15 mouse cellular contexts compared by ENCODE assay signal in genomic region chr2:168113692-168114091, GRCm38 (mm10). TPM values are rescaled to one million over a fixed set of nuclear protein-coding genes. Genes with fewer than 3 reads are reported as not detected.
A peak's percentile ranks its signal among the peaks of the same experiment; 100 is the strongest.
DNase-seq lines count a peak whose midpoint lies in the region; ATAC-seq lines count a peak whose summit lies in the region.
"Had no signal": no experiment of that assay in that cellular context is flagged by ENCODE, and none has a peak within 500 bp of the region (broad histone marks: within the 10 kb centered on the region; RNA-seq: fewer than 3 reads in every experiment).

No protein-coding gene starts in this region.

- no peak overlapping the region for H3K4me3 ChIP-seq in kidney, embryonic 15.5 days (replicated peaks)
- H3K4me3 ChIP-seq: limb, embryonic 12.5 days; lung, embryonic 15.5 days; midbrain, embryonic 12.5 days; neural tube, embryonic 13.5 days had no signal

- peak overlapping the region; percentile 84 for H3K27ac ChIP-seq in kidney, embryonic 15.5 days
- H3K27ac ChIP-seq: lung, embryonic 15.5 days; midbrain, embryonic 12.5 days; neural tube, embryonic 13.5 days had no signal

- H3K9ac ChIP-seq in kidney, embryonic 15.5 days = no peak overlapping the region
- H3K9ac ChIP-seq: limb, embryonic 12.5 days; lung, embryonic 15.5 days; midbrain, embryonic 12.5 days; neural tube, embryonic 13.5 days had no signal

- peaks cover 34% of the 10 kb centered on the region for H3K4me1 ChIP-seq in kidney, embryonic 15.5 days

- no peak for ATAC-seq in kidney, embryonic 15.5 days (replicated peaks; ENCODE audit: low FRiP score)

- peak; percentile 49 for DNase-seq in embryo, embryonic 11 days
- DNase-seq in embryo, embryonic 9.5 days (ENCODE audit: extremely low spot score) = no peak
- no peak for DNase-seq in kidney, postnatal 36 days
- DNase-seq in 3T3-L1 (ENCODE audit: low read depth, low spot score) = peak; percentile 37
- peak; percentile 55 for DNase-seq in ZHBTc4 (ENCODE audit: low read depth, low spot score)
- DNase-seq in urinary bladder, postnatal 4 days (ENCODE audit: low spot score in 2 of 2) = no peak
- DNase-seq in thymus, postnatal 36 days = no peak
- DNase-seq: adrenal gland, adult 2 months; heart, postnatal 4 days; right cerebral cortex, adult 18-20 months had no signal

- no peaks in the 10 kb centered on the region for H3K9me3 ChIP-seq in kidney, embryonic 15.5 days (replicated peaks)
- H3K9me3 ChIP-seq: limb, embryonic 12.5 days; lung, embryonic 15.5 days; midbrain, embryonic 12.5 days; neural tube, embryonic 13.5 days had no signal

- H3K27me3 ChIP-seq in kidney, embryonic 15.5 days = no peaks in the 10 kb centered on the region; the same call in none of the 2 replicates
- H3K27me3 ChIP-seq: limb, embryonic 12.5 days; neural tube, embryonic 13.5 days had no signal

- no peak overlapping the region for H3K4me2 ChIP-seq in kidney, embryonic 15.5 days
- H3K4me2 ChIP-seq: limb, embryonic 12.5 days; lung, embryonic 15.5 days; midbrain, embryonic 12.5 days; neural tube, embryonic 13.5 days had no signal

- H3K36me3 ChIP-seq in kidney, embryonic 15.5 days = no peaks in the 10 kb centered on the region
- H3K36me3 ChIP-seq: limb, embryonic 12.5 days; lung, embryonic 15.5 days; midbrain, embryonic 12.5 days; neural tube, embryonic 13.5 days had no signal

- 73% methylated on average over 5 of the region's 5 CpGs for WGBS in kidney, embryonic 15.5 days

RNA-seq across cellular contexts. Expression of gene Pard6b, which starts 32.9 kb away (rescaled TPM):
- polyA plus RNA-seq in kidney, embryonic 15.5 days (2015; fragmentation: Nextera tagmentation; extraction: Ambion mirVana) = 19.0 and 20.4 TPM in 2 replicates

Comparison
In these comparisons a context has a peak if more than half of its experiments do, and no peak if none do; other contexts are left out.
1. DNase-seq: peak in embryo, embryonic 11 days (single experiment), 3T3-L1 (single experiment) and ZHBTc4 (single experiment); none in embryo, embryonic 9.5 days (single experiment), kidney, postnatal 36 days (0 of 2), urinary bladder, postnatal 4 days (0 of 2) and thymus, postnatal 36 days (0 of 2).